Comparison of ENCODE assay signal across 9 mouse cellular contexts in genomic region chr11:100609997-100610680, GRCm38 (mm10). TPM values are rescaled to one million over a fixed set of nuclear protein-coding genes. Genes with fewer than 3 reads are reported as not detected.
DNase-seq lines count a peak whose midpoint lies in the region; ATAC-seq and TF ChIP-seq lines count a peak whose summit lies in the region.
"Had no signal": no experiment of that assay in that cellular context is flagged by ENCODE, and none has a peak within 500 bp of the region (broad histone marks: within the 10 kb centered on the region; RNA-seq: fewer than 3 reads in every experiment).

No protein-coding gene starts in this region.

- no peak overlapping the region for H3ac ChIP-seq in myocyte (ENCODE audit: control insufficient read depth, insufficient read length)

- TF ChIP-seq POLR2A in lung, adult 2 months (IDR thresholded peaks at IDR 0.05; ENCODE audit: borderline replicate concordance, extremely low read depth, low read depth, low read length) = 0 out of 2 replicates have a peak, but pooled peaks have one; percentile 22
- no peak for TF ChIP-seq POLR2A in myocyte (IDR thresholded peaks at IDR 0.05; ENCODE audit: insufficient read length, low read depth)

- peak overlapping the region; percentile 36 for H3K4me2 ChIP-seq in myocyte (ENCODE audit: low read depth)

- H3K27me3 ChIP-seq in myocyte (ENCODE audit: control insufficient read depth, insufficient read depth, insufficient read length) = no peaks in the 10 kb centered on the region

- intact Hi-C loops in heart, postnatal 14 days (cut with DNase I) = no loop called here

- no peak for TF ChIP-seq CTCF in lung, adult 2 months (IDR thresholded peaks at IDR 0.05; ENCODE audit: insufficient read depth, low read length)

- 36% methylated on average over 9 of the region's 9 CpGs for WGBS in lung, adult 2 months

- peaks cover 35% of the 10 kb centered on the region for H3K4me1 ChIP-seq in lung, adult 2 months (ENCODE audit: control insufficient read depth, insufficient read depth, low read length)

- DNase-seq in adrenal gland, postnatal 14 days = peak; percentile 72
- no peak for DNase-seq in adrenal gland, adult 8-10 months
- no peak for DNase-seq in lung, adult 2 months
- DNase-seq in lung, postnatal 14 days = no peak
- peak; percentile 22 to 38 for DNase-seq in heart, postnatal 14 days
- no peak for DNase-seq in layer of hippocampus, postnatal 36 days
- DNase-seq: right cerebral cortex, postnatal 4 days had no signal

- ATAC-seq in megakaryocyte progenitor cell, adult 5-6 weeks (replicated peaks; ENCODE audit: poor library complexity) = no peak

- H3K79me2 ChIP-seq in myocyte (ENCODE audit: control insufficient read depth, insufficient read depth) = peaks cover 99% of the 10 kb centered on the region

- peak overlapping the region; percentile 48 for H3K4me3 ChIP-seq in lung, adult 2 months (replicated peaks; ENCODE audit: extremely low read depth, low read depth, low read length)
- H3K4me3 ChIP-seq in myocyte = no peak overlapping the region

- no peaks in the 10 kb centered on the region for H3K36me3 ChIP-seq in myocyte (ENCODE audit: control insufficient read depth, insufficient read depth)

TF ChIP-seq in myocyte, 11 proteins besides CTCF, POLR2A, EP300 and RAD21:
- TF ChIP-seq REST (IDR thresholded peaks at IDR 0.05; ENCODE audit: insufficient read depth, insufficient read length) (no peak), MYOD1 (IDR thresholded peaks at IDR 0.05; ENCODE audit: control insufficient read depth in 1 of 3, insufficient read length in 2 of 3, low read depth in 2 of 3) (no peak), MYOG (IDR thresholded peaks at IDR 0.05; ENCODE audit: control insufficient read depth in 1 of 3, insufficient read depth in 1 of 3, insufficient read length in 2 of 3, low read depth in 2 of 3) (no peak), USF1 (IDR thresholded peaks at IDR 0.05; ENCODE audit: low read depth) (no peak), TCF12 (IDR thresholded peaks at IDR 0.05; ENCODE audit: insufficient read depth, poor library complexity, severe bottlenecking) (no peak), MAX (IDR thresholded peaks at IDR 0.05; ENCODE audit: low read depth) (no peak), SRF (IDR thresholded peaks at IDR 0.05; ENCODE audit: control insufficient read depth, insufficient read length, low read depth) (no peak), E2F4 (IDR thresholded peaks at IDR 0.05; ENCODE audit: insufficient read depth) (no peak), POLR2AphosphoS2 (IDR thresholded peaks at IDR 0.05; ENCODE audit: insufficient read length, low read depth) (no peak), TCF3 (IDR thresholded peaks at IDR 0.05; ENCODE audit: insufficient read length, low read depth) (no peak), CEBPB (IDR thresholded peaks at IDR 0.05; ENCODE audit: insufficient read depth, poor library complexity, severe bottlenecking) (no peak)

RNA-seq across cellular contexts. Expression of gene Nkiras2, which starts 8.9 kb away (rescaled TPM):
- total RNA-seq in adrenal gland, postnatal 14 days (2021) = 41.1 and 44.4 TPM in 2 replicates
- total RNA-seq in adrenal gland, adult 8-10 months (2022) = 10 to 100 TPM; 34.3 to 37.3 (median 36.7) TPM
- 59.4 and 84.5 TPM in 2 replicates for polyA plus RNA-seq in lung, adult 2 months (2012; rRNA removed)
- 10 to 100 TPM; 53.4 to 55.2 TPM for total RNA-seq in heart, postnatal 14 days (2021)
- 130 TPM for polyA plus RNA-seq in myocyte (2012; fragmentation: generic; extraction: Trizol)
- 17.0 and 22.2 TPM in 2 replicates for total RNA-seq in megakaryocyte progenitor cell, adult 5-6 weeks (2015)
- 9.9 and 16.6 TPM in 2 replicates for total RNA-seq in megakaryocyte progenitor cell, adult 5-6 weeks (2017)
- 10 to 100 TPM; 12.5 to 15.1 TPM for total RNA-seq in layer of hippocampus, postnatal 36 days (2021)

RNA-seq across cellular contexts. Expression of gene Dnajc7, which starts 9.8 kb away (rescaled TPM):
- 217 and 264 TPM in 2 replicates for total RNA-seq in adrenal gland, postnatal 14 days (2021)
- 100 to 1,000 TPM; 204 to 279 (median 249) TPM for total RNA-seq in adrenal gland, adult 8-10 months (2022)
- 29.8 and 56.5 TPM in 2 replicates for polyA plus RNA-seq in lung, adult 2 months (2012; rRNA removed)
- 100 to 1,000 TPM; 158 TPM for total RNA-seq in heart, postnatal 14 days (2021)
- polyA plus RNA-seq in myocyte (2012; fragmentation: generic; extraction: Trizol) = 113 TPM
- total RNA-seq in megakaryocyte progenitor cell, adult 5-6 weeks (2015) = 81.2 and 93.3 TPM in 2 replicates
- 102 and 136 TPM in 2 replicates for total RNA-seq in megakaryocyte progenitor cell, adult 5-6 weeks (2017)
- 100 to 1,000 TPM; 249 to 265 TPM for total RNA-seq in layer of hippocampus, postnatal 36 days (2021)

RNA-seq across cellular contexts. Expression of gene Cnp, which starts 35.4 kb away (rescaled TPM):
- total RNA-seq in adrenal gland, postnatal 14 days (2021) = 35.5 and 38.4 TPM in 2 replicates
- total RNA-seq in adrenal gland, adult 8-10 months (2022) = 10 to 100 TPM; 47.5 to 85.0 (median 71.9) TPM
- 27.5 and 29.9 TPM in 2 replicates for polyA plus RNA-seq in lung, adult 2 months (2012; rRNA removed)
- total RNA-seq in heart, postnatal 14 days (2021) = 1 to 10 TPM; 6.2 to 7.6 TPM
- polyA plus RNA-seq in myocyte (2012; fragmentation: generic; extraction: Trizol) = 18.5 TPM
- total RNA-seq in megakaryocyte progenitor cell, adult 5-6 weeks (2015) = 6.9 and 8.2 TPM in 2 replicates
- 16.2 and 21.7 TPM in 2 replicates for total RNA-seq in megakaryocyte progenitor cell, adult 5-6 weeks (2017)
- 100 to 1,000 TPM; 246 to 256 TPM for total RNA-seq in layer of hippocampus, postnatal 36 days (2021)

Comparison
In these comparisons a context has a peak if more than half of its experiments do, and no peak if none do; other contexts are left out.
1. DNase-seq: peak in adrenal gland, postnatal 14 days (single experiment) and heart, postnatal 14 days (2 of 2); none in adrenal gland, adult 8-10 months (single experiment), lung, adult 2 months (single experiment), lung, postnatal 14 days (single experiment) and layer of hippocampus, postnatal 36 days (0 of 2).